Mouse (Mus musculus) lung, embryonic 15.5 days (tissue): Measurements from ENCODE around the gene Ncoa4. TPM values are rescaled to one million over a fixed set of nuclear protein-coding genes. Genes with fewer than 3 reads are reported as not detected.
"Not testable (repeated sequence)": the region's sequence is repeated elsewhere in the genome, so short reads cannot be mapped to it uniquely, and the experiment has no call there.

Experiments used
- ATAC-seq: fragments of 200-750 bp; cut with Nextera tagmentation; 2 replicates; pipeline ENCODE4 v1.8.0; 2017; ENCODE audit warnings: moderate number of reproducible peaks, borderline replicate concordance; ENCODE audit not compliant: low FRiP score, low TSS enrichment; ENCODE audit errors: extremely low read depth
- H3K27ac ChIP-seq: fragments of 300-500 bp; sonication (generic); 2 replicates; pipeline ENCODE4 v1.5.1; 2015; ENCODE audit warnings: moderate library complexity, mild to moderate bottlenecking, inconsistent platforms
- H3K27me3 ChIP-seq: fragments of 300-500 bp; sonication (generic); 2 replicates; pipeline ENCODE4 v1.6.1; 2015; ENCODE audit warnings: inconsistent platforms
- H3K36me3 ChIP-seq: fragments of 300-500 bp; sonication (generic); 2 replicates; pipeline ENCODE4 v1.6.1; 2015; ENCODE audit warnings: inconsistent platforms
- H3K4me1 ChIP-seq: fragments of 300-500 bp; sonication (generic); 2 replicates; pipeline ENCODE4 v1.6.1; 2015; ENCODE audit warnings: inconsistent platforms
- H3K4me2 ChIP-seq: fragments of 300-500 bp; sonication (generic); 2 replicates; pipeline ENCODE4 v1.6.1; 2015; ENCODE audit warnings: inconsistent platforms, mild to moderate bottlenecking, moderate library complexity
- H3K4me3 ChIP-seq: fragments of 300-500 bp; sonication (generic); 2 replicates; pipeline ENCODE4 v1.5.1; 2015; ENCODE audit warnings: mild to moderate bottlenecking, inconsistent platforms
- H3K9ac ChIP-seq: fragments of 300-500 bp; sonication (generic); 2 replicates; pipeline ENCODE4 v1.6.1; 2015; ENCODE audit warnings: inconsistent platforms
- H3K9me3 ChIP-seq: fragments of 300-500 bp; sonication (generic); 2 replicates; pipeline ENCODE4 v1.6.1; 2016; ENCODE audit warnings: inconsistent platforms
- WGBS: fragments of 180-500 bp; shearing (Covaris S2); methylation state at CpG from one replicate; pipeline ENCODE4 v1.1.7; 2015; 5-methylcytosine and 5-hydroxymethylcytosine counted together
- polyA plus RNA-seq: library from polyadenylated mRNA; unstranded; fragments of >200 nt; fragmentation: Nextera tagmentation; extraction: Ambion mirVana; gene quantifications from 2 replicates; pipeline ENCODE4 v1.2.1, GENCODE M21; 2015

The Ncoa4 gene
- polyA plus RNA-seq, 1 experiment from 2014 or later, result 100 TPM

DNA sequence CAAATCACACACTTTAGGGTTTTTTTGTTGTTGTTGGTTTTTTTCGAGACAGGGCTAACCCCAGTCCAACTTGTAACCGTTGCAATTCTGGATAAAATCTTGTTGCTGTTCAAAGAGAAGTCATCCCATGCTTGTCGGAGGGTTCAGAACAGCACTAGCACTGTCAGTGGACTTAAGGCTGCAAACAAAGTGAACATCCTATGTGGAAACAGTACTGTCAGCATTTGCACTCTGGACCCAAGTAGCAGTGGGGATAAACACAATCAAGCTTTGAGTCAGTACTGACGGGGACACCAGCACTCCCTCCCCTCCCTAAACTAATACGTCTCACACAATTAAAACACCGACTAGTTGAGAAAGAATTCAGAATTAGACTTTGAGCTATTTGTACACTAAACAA lies 21.2 kb downstream of the Ncoa4 start:
- Histone ChIP-seq H3K27me3 (no peaks in the 10 kb centered on the region), H3K36me3 (peaks cover 57% of the 10 kb centered on the region), H3K4me1 (no peaks in the 10 kb centered on the region), H3K4me3 (no peak overlapping the region), H3K9ac (no peak overlapping the region), H3K27ac (no peak overlapping the region), H3K9me3 (no peaks in the 10 kb centered on the region), H3K4me2 (no peak overlapping the region)
- WGBS, result 88% methylated on average over 6 of the region's 6 CpGs
- no peak for ATAC-seq

DNA sequence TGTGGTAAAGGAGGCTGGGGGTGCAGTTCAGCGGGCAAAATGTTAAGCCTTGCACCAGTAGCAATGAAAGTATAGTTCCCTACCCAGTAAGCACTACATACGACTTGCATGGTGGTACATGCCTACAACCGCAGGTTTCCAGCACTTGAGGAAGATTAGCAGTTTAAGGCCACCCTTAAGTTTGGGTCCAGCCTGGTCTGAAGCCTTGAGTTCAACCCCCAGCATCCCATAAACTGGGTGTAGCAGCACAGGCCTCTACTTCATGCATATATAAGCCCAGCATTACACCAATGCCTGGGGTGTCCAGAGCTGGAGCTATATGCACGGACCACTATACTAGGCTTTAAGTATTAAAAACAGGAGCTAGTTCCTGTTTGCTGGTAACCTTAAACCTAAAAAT lies 24.2 kb downstream of the Ncoa4 start:
- WGBS, result 97% methylated on average over 4 of the region's 4 CpGs
- no peak for ATAC-seq
- Histone ChIP-seq H3K4me2 (no peak overlapping the region), H3K27ac (no peak overlapping the region), H3K27me3 (no peaks in the 10 kb centered on the region), H3K4me1 (no peaks in the 10 kb centered on the region), H3K4me3 (no peak overlapping the region), H3K9ac (no peak overlapping the region), H3K36me3 (peaks cover 76% of the 10 kb centered on the region), H3K9me3 (no peaks in the 10 kb centered on the region)

GRCm38 (mm10) chr14:32190627-32191391 lies 31.1 kb downstream of the Ncoa4 start:
- peaks cover 71% of the 10 kb centered on the region for H3K36me3 ChIP-seq
- no peak overlapping the region for H3K4me2 ChIP-seq
- no peak overlapping the region for H3K9ac ChIP-seq
- 84% methylated on average over 6 of the region's 6 CpGs for WGBS
- H3K27ac ChIP-seq, result no peak overlapping the region
- no peaks in the 10 kb centered on the region for H3K9me3 ChIP-seq
- ATAC-seq, result no peak
- H3K27me3 ChIP-seq, result no peaks in the 10 kb centered on the region
- no peaks in the 10 kb centered on the region for H3K4me1 ChIP-seq
- no peak overlapping the region for H3K4me3 ChIP-seq

DNA sequence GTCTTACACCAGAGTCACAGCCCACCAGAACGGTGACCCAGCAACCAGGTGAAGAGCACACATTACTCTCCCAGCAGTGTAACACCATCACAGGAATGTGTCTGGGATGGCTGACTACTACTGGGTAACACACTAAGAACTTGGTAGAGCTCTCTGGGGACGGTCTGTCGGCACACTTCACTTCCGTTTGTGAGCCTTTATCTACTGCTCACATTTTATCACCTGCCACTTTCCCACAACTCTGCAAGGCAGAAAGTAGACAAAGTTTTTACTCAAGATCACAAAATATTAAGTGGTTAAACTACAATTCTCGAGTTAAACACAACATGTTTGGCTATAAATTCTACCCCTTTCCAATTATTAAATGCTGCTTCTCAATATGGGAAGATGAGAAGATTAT lies 32.3 kb downstream of the Ncoa4 start:
- peaks cover 70% of the 10 kb centered on the region for H3K36me3 ChIP-seq
- WGBS, result 88% methylated on average over 5 of the region's 5 CpGs

GRCm38 (mm10) chr14:32192437-32192836 lies 32.8 kb downstream of the Ncoa4 start:
- H3K27me3 ChIP-seq, result no peaks in the 10 kb centered on the region
- WGBS, result 42% methylated on average over 3 of the region's 3 CpGs
- no peak overlapping the region for H3K4me2 ChIP-seq
- no peak overlapping the region for H3K4me3 ChIP-seq
- no peaks in the 10 kb centered on the region for H3K4me1 ChIP-seq
- no peak overlapping the region for H3K27ac ChIP-seq
- ATAC-seq, result no peak
- H3K9me3 ChIP-seq, result no peaks in the 10 kb centered on the region
- H3K36me3 ChIP-seq, result peaks cover 69% of the 10 kb centered on the region
- no peak overlapping the region for H3K9ac ChIP-seq

More for the DNA sequence above, 32.3 kb downstream of the Ncoa4 start:
- ATAC-seq, result no peak
- H3K27ac ChIP-seq, result no peak overlapping the region
- H3K9me3 ChIP-seq, result no peaks in the 10 kb centered on the region
- no peak overlapping the region for H3K4me3 ChIP-seq
- H3K27me3 ChIP-seq, result no peaks in the 10 kb centered on the region
- no peak overlapping the region for H3K9ac ChIP-seq
- H3K4me2 ChIP-seq, result no peak overlapping the region
- no peaks in the 10 kb centered on the region for H3K4me1 ChIP-seq

- H3K4me3 ChIP-seq, H3K27ac ChIP-seq, H3K4me2 ChIP-seq, H3K4me1 ChIP-seq, H3K9me3 ChIP-seq, H3K27me3 ChIP-seq, H3K9ac ChIP-seq, ATAC-seq: not testable (repeated sequence)
- WGBS, result 74% methylated on average over 5 of the region's 5 CpGs
- H3K36me3 ChIP-seq, result peaks cover 66% of the 10 kb centered on the region
Observed at GRCm38 (mm10) chr14:32193557-32193956, 33.9 kb downstream of the Ncoa4 start.

- Histone ChIP-seq H3K4me1 (peaks cover 21% of the 10 kb centered on the region), H3K9me3 (no peaks in the 10 kb centered on the region), H3K9ac (peak overlapping the region; percentile 98), H3K36me3 (peaks cover 22% of the 10 kb centered on the region), H3K27ac (peak overlapping the region; percentile 38), H3K27me3 (no peaks in the 10 kb centered on the region), H3K4me2 (peak overlapping the region; percentile 59), H3K4me3 (peak overlapping the region; percentile 100)
- peak; percentile 29; the same call in 1 of the 2 replicates for ATAC-seq
- WGBS, result under 1% methylated on average over 25 of the region's 26 CpGs
Observed at GRCm38 (mm10) chr14:32201354-32201753, 41.7 kb downstream of the Ncoa4 start.

GRCm38 (mm10) chr14:32201791-32202451 lies 42.3 kb downstream of the Ncoa4 start, which contains the start of the genes Timm23 and Parg:
Gene Timm23, minus strand, starts transcription at chr14:32201898.
Gene Parg, plus strand, starts transcription at chr14:32201949.
- Histone ChIP-seq H3K27me3 (no peaks in the 10 kb centered on the region), H3K4me2 (peak within 1 kb of the TSS; percentile 74), H3K36me3 (peaks cover 18% of the 10 kb centered on the region), H3K4me1 (peaks cover 21% of the 10 kb centered on the region), H3K9ac (peak within 1 kb of the TSS; percentile 98), H3K9me3 (no peaks in the 10 kb centered on the region), H3K4me3 (peak within 1 kb of the TSS; percentile 100), H3K27ac (peak within 1 kb of the TSS; percentile 76)
- ATAC-seq, result peak; percentile 92
- under 1% methylated on average over 64 of the region's 77 CpGs for WGBS

DNA sequence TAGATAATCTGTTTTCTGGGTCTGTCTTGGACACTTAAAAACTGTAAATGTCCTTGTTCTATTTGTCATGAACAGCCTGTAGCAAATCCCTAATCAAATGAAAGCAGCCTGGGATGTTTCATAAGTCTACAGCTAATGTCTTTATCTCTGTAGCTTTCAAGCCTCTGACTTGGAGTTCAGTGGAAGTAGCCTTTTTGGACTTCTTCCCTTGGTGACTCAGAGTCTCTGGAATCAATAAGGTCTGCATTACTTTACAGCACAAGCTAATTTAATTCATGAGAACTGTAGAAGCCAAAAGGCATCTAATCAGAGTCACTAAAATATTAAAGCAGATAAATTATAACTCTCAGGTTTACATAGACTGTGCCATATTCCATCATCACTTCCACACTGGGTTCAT lies 66.9 kb downstream of the Ncoa4 start:
- Histone ChIP-seq H3K27ac (no peak overlapping the region), H3K9me3 (no peaks in the 10 kb centered on the region), H3K9ac (no peak overlapping the region), H3K27me3 (no peaks in the 10 kb centered on the region), H3K4me2 (no peak overlapping the region), H3K36me3 (peaks cover 5% of the 10 kb centered on the region; the same call in 1 of the 2 replicates), H3K4me1 (no peaks in the 10 kb centered on the region), H3K4me3 (no peak overlapping the region)
- no peak for ATAC-seq

- Histone ChIP-seq H3K27ac (no peak overlapping the region), H3K9ac (no peak overlapping the region), H3K27me3 (no peaks in the 10 kb centered on the region), H3K4me1 (no peaks in the 10 kb centered on the region), H3K4me3 (no peak overlapping the region), H3K9me3 (no peaks in the 10 kb centered on the region), H3K36me3 (peaks cover 5% of the 10 kb centered on the region; the same call in 1 of the 2 replicates), H3K4me2 (no peak overlapping the region)
- ATAC-seq, result no peak
- 0% methylated on average over 2 of the region's 2 CpGs for WGBS
Observed at GRCm38 (mm10) chr14:32228996-32229395, 69.3 kb downstream of the Ncoa4 start.
